Mouse (Mus musculus) lung, embryonic 15.5 days (tissue): ENCODE results near the gene Fam114a2. TPM values are rescaled to one million over a fixed set of nuclear protein-coding genes. Genes with fewer than 3 reads are reported as not detected.

Source experiments
- ATAC-seq: fragments of 200-750 bp; cut with Nextera tagmentation; 2 replicates; pipeline ENCODE4 v1.8.0; 2017; ENCODE audit warnings: moderate number of reproducible peaks, borderline replicate concordance; ENCODE audit not compliant: low FRiP score, low TSS enrichment; ENCODE audit errors: extremely low read depth
- H3K27ac ChIP-seq: fragments of 300-500 bp; sonication (generic); 2 replicates; pipeline ENCODE4 v1.5.1; 2015; ENCODE audit warnings: moderate library complexity, mild to moderate bottlenecking, inconsistent platforms
- H3K27me3 ChIP-seq: fragments of 300-500 bp; sonication (generic); 2 replicates; pipeline ENCODE4 v1.6.1; 2015; ENCODE audit warnings: inconsistent platforms
- H3K36me3 ChIP-seq: fragments of 300-500 bp; sonication (generic); 2 replicates; pipeline ENCODE4 v1.6.1; 2015; ENCODE audit warnings: inconsistent platforms
- H3K4me1 ChIP-seq: fragments of 300-500 bp; sonication (generic); 2 replicates; pipeline ENCODE4 v1.6.1; 2015; ENCODE audit warnings: inconsistent platforms
- H3K4me2 ChIP-seq: fragments of 300-500 bp; sonication (generic); 2 replicates; pipeline ENCODE4 v1.6.1; 2015; ENCODE audit warnings: inconsistent platforms, mild to moderate bottlenecking, moderate library complexity
- H3K4me3 ChIP-seq: fragments of 300-500 bp; sonication (generic); 2 replicates; pipeline ENCODE4 v1.5.1; 2015; ENCODE audit warnings: mild to moderate bottlenecking, inconsistent platforms
- H3K9ac ChIP-seq: fragments of 300-500 bp; sonication (generic); 2 replicates; pipeline ENCODE4 v1.6.1; 2015; ENCODE audit warnings: inconsistent platforms
- H3K9me3 ChIP-seq: fragments of 300-500 bp; sonication (generic); 2 replicates; pipeline ENCODE4 v1.6.1; 2016; ENCODE audit warnings: inconsistent platforms
- WGBS: fragments of 180-500 bp; shearing (Covaris S2); methylation state at CpG from one replicate; pipeline ENCODE4 v1.1.7; 2015; 5-methylcytosine and 5-hydroxymethylcytosine counted together
- polyA plus RNA-seq: library from polyadenylated mRNA; unstranded; fragments of >200 nt; fragmentation: Nextera tagmentation; extraction: Ambion mirVana; gene quantifications from 2 replicates; pipeline ENCODE4 v1.2.1, GENCODE M21; 2015

Fam114a2 gene
- polyA plus RNA-seq, 1 experiment from 2014 or later, result 81.8 TPM

DNA sequence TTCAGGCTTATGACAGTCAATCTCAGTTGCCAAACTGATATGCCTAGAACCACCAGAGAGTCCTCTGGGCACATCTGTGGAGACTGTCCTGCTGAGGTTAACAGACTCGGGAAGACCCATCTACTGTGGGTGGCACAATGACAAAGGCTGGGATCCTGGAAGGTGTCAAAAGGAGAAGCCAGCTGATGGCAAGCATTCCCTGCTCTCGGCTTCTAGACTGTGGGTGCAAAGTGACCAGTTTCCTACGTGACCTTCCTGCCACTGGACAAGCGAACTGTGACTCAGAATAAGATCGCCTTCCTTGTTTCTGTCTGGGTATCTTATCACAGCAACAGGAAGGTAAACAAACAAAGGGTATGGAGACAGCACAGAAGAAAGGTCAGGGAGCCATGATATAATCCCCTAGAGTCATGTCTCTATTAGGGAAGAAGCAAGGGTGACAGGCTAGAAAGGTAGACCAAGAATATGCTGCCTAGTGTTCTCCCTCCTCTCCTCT, 1.4 kb downstream of the Fam114a2 start:
- 39% methylated on average over 5 of the region's 5 CpGs for WGBS
- peaks cover 15% of the 10 kb centered on the region; the same call in 1 of the 2 replicates for H3K36me3 ChIP-seq
- 0 out of 2 replicates have a peak overlapping the region, but pooled peaks have one; percentile 96 for H3K4me3 ChIP-seq
- H3K9me3 ChIP-seq, result no peaks in the 10 kb centered on the region
- peaks cover 11% of the 10 kb centered on the region; the same call in 1 of the 2 replicates for H3K4me1 ChIP-seq
- ATAC-seq, result no peak
- H3K27ac ChIP-seq, result no peak overlapping the region
- peak overlapping the region; percentile 62; the same call in 1 of the 2 replicates for H3K4me2 ChIP-seq
- H3K27me3 ChIP-seq, result no peaks in the 10 kb centered on the region
- no peak overlapping the region for H3K9ac ChIP-seq

DNA sequence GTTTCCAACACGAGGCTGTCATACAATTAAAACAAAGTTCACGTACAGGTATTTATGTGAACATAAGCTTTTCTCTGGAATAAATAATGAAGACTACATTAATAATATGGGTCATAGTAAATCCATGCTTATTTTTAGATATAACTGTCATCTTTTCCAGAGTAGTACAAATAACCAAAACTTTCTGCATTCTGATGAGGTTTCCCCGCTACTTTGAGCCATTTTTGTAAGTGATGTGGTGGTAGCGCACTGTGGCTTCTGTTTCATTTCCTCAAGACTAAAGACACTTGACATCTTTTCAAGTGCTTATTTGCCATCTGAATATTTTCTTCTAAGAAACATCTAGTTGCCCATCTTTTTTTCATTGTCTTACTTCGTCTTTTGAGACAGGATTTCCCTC, 3.2 kb downstream of the Fam114a2 start:
- H3K36me3 ChIP-seq, result peaks cover 33% of the 10 kb centered on the region
- no peak overlapping the region for H3K27ac ChIP-seq
- H3K4me3 ChIP-seq, result no peak overlapping the region
- no peaks in the 10 kb centered on the region for H3K9me3 ChIP-seq
- no peaks in the 10 kb centered on the region for H3K27me3 ChIP-seq
- no peak overlapping the region for H3K4me2 ChIP-seq
- no peak overlapping the region for H3K9ac ChIP-seq
- WGBS, result 87% methylated on average over 5 of the region's 5 CpGs
- no peak for ATAC-seq
- peaks cover 11% of the 10 kb centered on the region; the same call in 1 of the 2 replicates for H3K4me1 ChIP-seq

GRCm38 (mm10) chr11:57506899-57507298, 11.5 kb downstream of the Fam114a2 start:
- no peak overlapping the region for H3K27ac ChIP-seq
- no peaks in the 10 kb centered on the region for H3K9me3 ChIP-seq
- no peak overlapping the region for H3K4me3 ChIP-seq
- no peaks in the 10 kb centered on the region for H3K4me1 ChIP-seq
- H3K4me2 ChIP-seq, result no peak overlapping the region
- H3K27me3 ChIP-seq, result no peaks in the 10 kb centered on the region
- H3K36me3 ChIP-seq, result peaks cover 72% of the 10 kb centered on the region
- ATAC-seq, result no peak
- H3K9ac ChIP-seq, result no peak overlapping the region
- WGBS, result 71% methylated on average over 6 of the region's 6 CpGs

DNA sequence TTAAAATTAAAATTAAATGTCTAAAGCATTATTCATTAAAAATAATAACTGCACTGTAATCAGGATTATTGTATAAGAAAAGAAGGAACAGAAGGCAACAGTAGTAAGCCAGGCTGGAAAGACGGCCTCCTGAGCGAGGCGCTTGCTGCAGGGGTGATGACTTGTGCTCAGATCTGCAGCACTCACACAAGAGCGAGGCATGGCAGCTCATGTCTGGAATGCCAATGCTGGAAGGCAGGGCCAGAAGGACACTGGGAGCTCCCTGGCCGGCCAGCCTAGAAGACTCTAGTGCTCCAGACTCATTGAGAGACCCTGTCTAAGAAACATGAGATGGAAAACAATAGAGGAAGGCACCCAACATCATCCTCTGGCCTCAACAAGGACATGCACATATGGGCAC, 15.3 kb downstream of the Fam114a2 start:
- H3K4me1 ChIP-seq, result no peaks in the 10 kb centered on the region
- no peaks in the 10 kb centered on the region for H3K27me3 ChIP-seq
- no peak overlapping the region for H3K9ac ChIP-seq
- H3K9me3 ChIP-seq, result no peaks in the 10 kb centered on the region
- no peak for ATAC-seq
- no peak overlapping the region for H3K4me3 ChIP-seq
- WGBS, result 75% methylated on average over 5 of the region's 5 CpGs
- no peak overlapping the region for H3K27ac ChIP-seq
- H3K4me2 ChIP-seq, result no peak overlapping the region
- peaks cover 61% of the 10 kb centered on the region for H3K36me3 ChIP-seq

DNA sequence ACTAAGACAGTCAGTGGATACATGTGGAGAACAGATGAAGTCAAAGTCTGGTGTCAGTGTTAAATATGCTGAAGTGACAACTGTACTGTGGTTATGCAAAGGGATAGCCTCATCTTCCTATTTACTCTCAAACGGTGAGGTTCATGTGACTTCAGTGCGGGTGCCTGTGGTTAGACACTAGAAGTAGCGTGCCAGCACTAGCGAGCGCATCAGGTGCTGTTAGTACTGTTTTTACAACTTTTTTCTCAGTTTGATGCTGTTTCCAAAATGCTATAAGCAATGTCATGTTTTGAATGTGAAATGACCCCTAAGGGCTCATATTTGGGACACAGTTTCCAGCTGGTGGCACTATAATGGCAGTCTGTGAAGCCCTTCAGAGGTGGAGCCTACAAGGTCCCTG, 20.2 kb downstream of the Fam114a2 start:
- H3K27ac ChIP-seq, result no peak overlapping the region
- ATAC-seq, result no peak
- H3K36me3 ChIP-seq, result peaks cover 59% of the 10 kb centered on the region
- no peaks in the 10 kb centered on the region for H3K9me3 ChIP-seq
- WGBS, result 95% methylated on average over 5 of the region's 5 CpGs
- no peak overlapping the region for H3K4me2 ChIP-seq
- H3K9ac ChIP-seq, result no peak overlapping the region
- no peaks in the 10 kb centered on the region for H3K27me3 ChIP-seq
- no peaks in the 10 kb centered on the region for H3K4me1 ChIP-seq
- H3K4me3 ChIP-seq, result no peak overlapping the region

DNA sequence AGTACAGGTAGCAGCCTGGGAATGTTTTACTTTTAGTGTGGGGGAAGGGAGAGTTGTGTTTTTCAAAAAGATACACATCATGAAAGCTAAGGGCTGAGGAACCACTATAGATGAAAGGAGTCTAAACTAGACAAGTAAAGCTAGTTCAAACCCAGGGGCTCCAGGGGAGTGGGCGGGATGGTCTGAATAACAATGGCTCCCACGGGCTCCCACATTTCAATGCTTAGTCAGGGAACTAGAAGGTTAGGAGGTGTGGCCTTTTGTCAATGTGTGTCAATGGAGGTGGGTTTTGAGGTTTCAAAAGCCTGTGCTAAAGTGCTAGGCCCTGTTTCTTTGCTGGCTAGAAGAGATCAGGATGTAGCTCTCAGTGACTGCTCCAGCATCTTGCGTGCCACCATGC, 20.7 kb downstream of the Fam114a2 start:
- Histone ChIP-seq H3K4me2 (no peak overlapping the region), H3K4me3 (no peak overlapping the region), H3K9me3 (no peaks in the 10 kb centered on the region), H3K36me3 (peaks cover 60% of the 10 kb centered on the region), H3K27me3 (no peaks in the 10 kb centered on the region), H3K9ac (no peak overlapping the region), H3K27ac (no peak overlapping the region), H3K4me1 (no peaks in the 10 kb centered on the region)
- no peak for ATAC-seq
- WGBS, result 81% methylated on average over 3 of the region's 3 CpGs

DNA sequence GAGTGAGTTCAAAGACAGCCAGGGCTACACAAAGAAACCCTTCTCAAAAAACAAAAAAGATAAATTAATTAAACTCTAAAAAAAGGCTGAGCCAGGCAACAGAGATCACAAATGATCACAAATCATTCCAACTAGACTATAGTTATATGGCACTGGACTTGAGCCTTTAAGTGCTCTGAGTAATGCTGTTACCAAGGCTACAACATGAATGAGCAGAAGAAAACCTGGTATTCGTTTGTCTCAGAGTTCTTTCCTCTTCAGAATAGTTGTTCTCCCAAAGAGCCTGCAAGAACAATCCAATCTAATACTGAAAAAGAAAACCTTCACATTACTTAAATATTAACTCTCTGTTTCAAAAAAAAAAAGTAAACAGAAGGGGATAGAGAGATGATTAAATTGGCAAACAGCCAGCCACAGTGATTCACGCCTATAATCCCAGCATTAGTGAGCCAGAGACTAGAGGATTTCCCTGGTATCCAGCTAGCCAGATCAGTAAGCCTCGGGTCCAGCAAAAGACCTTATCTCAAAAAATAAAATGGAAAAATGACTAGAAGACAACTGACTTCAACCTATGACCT, 21.9 kb downstream of the Fam114a2 start:
- Histone ChIP-seq H3K9ac (no peak overlapping the region), H3K36me3 (peaks cover 69% of the 10 kb centered on the region), H3K27me3 (no peaks in the 10 kb centered on the region), H3K4me2 (no peak overlapping the region), H3K4me3 (no peak overlapping the region), H3K4me1 (no peaks in the 10 kb centered on the region), H3K27ac (no peak overlapping the region), H3K9me3 (no peaks in the 10 kb centered on the region)
- no peak for ATAC-seq
- WGBS, result 40% methylated on average over 3 of the region's 3 CpGs

GRCm38 (mm10) chr11:57488436-57488835, 30.0 kb downstream of the Fam114a2 start:
- H3K27me3 ChIP-seq, result no peaks in the 10 kb centered on the region
- 77% methylated on average over 5 of the region's 5 CpGs for WGBS
- H3K9me3 ChIP-seq, result no peaks in the 10 kb centered on the region
- no peak overlapping the region for H3K9ac ChIP-seq
- no peak for ATAC-seq
- no peak overlapping the region for H3K27ac ChIP-seq
- no peak overlapping the region for H3K4me3 ChIP-seq
- peaks cover 61% of the 10 kb centered on the region for H3K36me3 ChIP-seq
- no peak overlapping the region for H3K4me2 ChIP-seq
- H3K4me1 ChIP-seq, result no peaks in the 10 kb centered on the region

DNA sequence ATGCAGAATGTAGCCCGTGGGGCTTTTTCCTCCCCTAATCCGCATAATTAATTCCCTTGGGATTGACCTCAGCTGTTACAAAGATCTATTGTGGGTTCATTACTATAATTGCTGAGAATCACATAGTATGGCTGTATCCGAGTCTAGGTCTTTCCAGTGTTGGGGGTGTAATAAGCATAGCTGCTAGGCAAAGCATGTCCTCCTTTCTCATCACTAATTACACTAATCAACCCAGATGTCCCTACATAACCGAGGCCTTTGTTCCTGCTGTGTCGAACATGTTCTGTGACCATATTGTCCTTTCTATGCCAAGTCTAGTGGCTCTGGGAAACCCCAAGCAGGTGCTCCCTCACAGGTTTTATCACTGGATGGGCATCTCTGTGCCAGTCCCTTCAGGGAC, 40.3 kb downstream of the Fam114a2 start:
- ATAC-seq, result no peak
- no peak overlapping the region for H3K9ac ChIP-seq
- no peak overlapping the region for H3K27ac ChIP-seq
- no peak overlapping the region for H3K4me3 ChIP-seq
- H3K36me3 ChIP-seq, result peaks cover 21% of the 10 kb centered on the region
- no peaks in the 10 kb centered on the region for H3K27me3 ChIP-seq
- no peaks in the 10 kb centered on the region for H3K9me3 ChIP-seq
- WGBS, result 89% methylated on average over 5 of the region's 5 CpGs
- H3K4me2 ChIP-seq, result no peak overlapping the region
- H3K4me1 ChIP-seq, result no peaks in the 10 kb centered on the region

DNA sequence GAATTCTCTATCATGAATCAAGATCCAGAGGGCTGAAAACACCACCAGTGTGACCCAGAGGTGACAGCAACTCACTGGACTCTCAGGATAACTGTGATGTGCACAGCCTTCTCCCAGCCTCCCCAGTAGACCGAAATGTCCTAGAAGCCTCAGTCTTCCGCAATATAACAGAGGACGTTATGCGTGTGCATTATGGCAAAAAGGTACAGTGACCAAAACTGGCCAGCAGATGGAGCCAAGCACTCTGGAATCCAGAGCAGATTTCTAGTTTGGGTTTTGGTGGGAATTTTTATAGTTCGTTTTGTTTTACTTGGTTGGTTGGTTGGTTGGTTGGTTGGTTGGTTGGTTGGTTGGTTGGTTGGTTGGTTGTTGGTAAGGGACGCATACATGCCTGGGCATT, 43.3 kb downstream of the Fam114a2 start:
- no peak overlapping the region for H3K9ac ChIP-seq
- H3K27me3 ChIP-seq, result no peaks in the 10 kb centered on the region
- no peaks in the 10 kb centered on the region for H3K9me3 ChIP-seq
- H3K4me1 ChIP-seq, result no peaks in the 10 kb centered on the region
- no peaks in the 10 kb centered on the region for H3K36me3 ChIP-seq
- no peak overlapping the region for H3K4me2 ChIP-seq
- H3K4me3 ChIP-seq, result no peak overlapping the region
- 38% methylated on average over 6 of the region's 6 CpGs for WGBS
- ATAC-seq, result no peak
- no peak overlapping the region for H3K27ac ChIP-seq

DNA sequence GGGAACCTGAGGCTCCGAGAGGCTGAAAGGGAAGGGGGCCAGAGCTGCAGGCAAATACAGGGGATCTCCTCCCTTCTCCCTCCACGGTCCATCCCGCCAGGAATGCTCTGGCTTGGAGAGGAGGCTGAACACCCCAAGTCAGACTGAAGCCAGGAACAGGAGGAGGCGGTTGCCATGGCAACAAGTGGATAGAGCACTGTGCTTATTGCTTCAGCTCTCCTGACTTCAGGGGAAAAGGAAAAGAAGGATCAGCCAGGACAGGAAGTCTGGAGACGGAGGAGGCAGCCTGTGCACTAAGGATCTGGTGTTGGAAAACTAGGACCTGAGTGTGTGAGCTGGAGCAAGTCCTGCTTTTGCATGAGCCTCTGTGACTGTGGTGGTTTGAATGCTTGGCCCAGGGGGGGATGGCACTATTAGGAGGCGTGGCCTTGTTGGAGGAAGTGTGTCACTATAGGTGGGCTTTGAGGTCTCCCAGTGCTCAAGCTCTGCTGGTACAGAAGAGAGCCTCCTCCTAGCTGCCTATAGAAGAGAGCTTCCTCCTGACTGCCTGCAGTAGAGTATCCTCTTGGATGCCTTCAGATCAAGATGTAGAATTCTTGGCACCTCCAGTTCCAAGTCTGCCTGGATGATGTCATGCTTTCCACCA, 44.0 kb downstream of the Fam114a2 start:
- no peak for ATAC-seq

GRCm38 (mm10) chr11:57470979-57471378, 47.4 kb downstream of the Fam114a2 start:
- Histone ChIP-seq H3K4me3 (no peak overlapping the region), H3K9ac (no peak overlapping the region), H3K36me3 (no peaks in the 10 kb centered on the region), H3K27ac (no peak overlapping the region), H3K9me3 (no peaks in the 10 kb centered on the region), H3K4me1 (no peaks in the 10 kb centered on the region), H3K27me3 (no peaks in the 10 kb centered on the region), H3K4me2 (no peak overlapping the region)
- WGBS, result 82% methylated on average over 7 of the region's 7 CpGs
- ATAC-seq, result no peak

More for the DNA sequence above, 44.0 kb downstream of the Fam114a2 start:
- WGBS, result 65% methylated on average over 6 of the region's 6 CpGs
- no peak overlapping the region for H3K4me3 ChIP-seq
- no peak overlapping the region for H3K27ac ChIP-seq
- no peaks in the 10 kb centered on the region for H3K4me1 ChIP-seq
- H3K9ac ChIP-seq, result no peak overlapping the region
- H3K27me3 ChIP-seq, result no peaks in the 10 kb centered on the region
- H3K9me3 ChIP-seq, result no peaks in the 10 kb centered on the region
- no peak overlapping the region for H3K4me2 ChIP-seq
- no peaks in the 10 kb centered on the region for H3K36me3 ChIP-seq
